Mouse (Mus musculus): ENCODE data around the gene 1700102P08Rik. TPM values are rescaled to one million over a fixed set of nuclear protein-coding genes. Genes with fewer than 3 reads are reported as not detected.

1700102P08Rik gene
- total RNA-seq (2015; ENCODE audit: low replicate concordance) (2.1 and 2.2 TPM in 2 replicates), total RNA-seq (2017; ENCODE audit: low replicate concordance) (1.2 and 4.6 TPM in 2 replicates)

- no peak for ATAC-seq (replicated peaks; ENCODE audit: low FRiP score, poor library complexity, severe bottlenecking)
These were observed at the start of gene 1700102P08Rik for GRCm38 (mm10) chr9:108392676-108393075. Gene 1700102P08Rik (plus strand): TSS chr9:108392805.

GRCm38 (mm10) chr9:108343331-108343730 lies 49.3 kb upstream of the 1700102P08Rik start:
- ATAC-seq (replicated peaks; ENCODE audit: low FRiP score, poor library complexity, severe bottlenecking): no peak

- no peak for ATAC-seq (replicated peaks; ENCODE audit: low FRiP score, poor library complexity, severe bottlenecking)
These were observed 48.8 kb upstream of the 1700102P08Rik start for GRCm38 (mm10) chr9:108343835-108344234.

- ATAC-seq (replicated peaks; ENCODE audit: low FRiP score, poor library complexity, severe bottlenecking): no peak
These were observed 48.1 kb upstream of the 1700102P08Rik start for GRCm38 (mm10) chr9:108344471-108344870.

- ATAC-seq (replicated peaks; ENCODE audit: low FRiP score, poor library complexity, severe bottlenecking): peak; percentile 8
These were observed 45.6 kb upstream of the 1700102P08Rik start for GRCm38 (mm10) chr9:108347024-108347423.

GRCm38 (mm10) chr9:108347540-108348289 lies 44.9 kb upstream of the 1700102P08Rik start, which contains the start of gene Usp4:
Gene Usp4 (plus strand): TSS chr9:108347853.
- peak; percentile 83 for ATAC-seq (replicated peaks; ENCODE audit: low FRiP score, poor library complexity, severe bottlenecking)

GRCm38 (mm10) chr9:108348290-108348680 lies 44.3 kb upstream of the 1700102P08Rik start:
- ATAC-seq (replicated peaks; ENCODE audit: low FRiP score, poor library complexity, severe bottlenecking): no peak

- ATAC-seq (replicated peaks; ENCODE audit: low FRiP score, poor library complexity, severe bottlenecking): no peak
These were observed 42.9 kb upstream of the 1700102P08Rik start for GRCm38 (mm10) chr9:108349727-108350126.

- no peak for ATAC-seq (replicated peaks; ENCODE audit: low FRiP score, poor library complexity, severe bottlenecking)
These were observed 14.4 kb upstream of the 1700102P08Rik start for GRCm38 (mm10) chr9:108378234-108378633.

GRCm38 (mm10) chr9:108378736-108379135 lies 13.9 kb upstream of the 1700102P08Rik start:
- ATAC-seq (replicated peaks; ENCODE audit: low FRiP score, poor library complexity, severe bottlenecking): no peak

- ATAC-seq (replicated peaks; ENCODE audit: low FRiP score, poor library complexity, severe bottlenecking): no peak
These were observed 13.3 kb upstream of the 1700102P08Rik start for GRCm38 (mm10) chr9:108379294-108379693.

GRCm38 (mm10) chr9:108381382-108381781 lies 11.2 kb upstream of the 1700102P08Rik start:
- ATAC-seq (replicated peaks; ENCODE audit: low FRiP score, poor library complexity, severe bottlenecking): no peak

- no peak for ATAC-seq (replicated peaks; ENCODE audit: low FRiP score, poor library complexity, severe bottlenecking)
These were observed 7.6 kb upstream of the 1700102P08Rik start for GRCm38 (mm10) chr9:108385006-108385405.

- no peak for ATAC-seq (replicated peaks; ENCODE audit: low FRiP score, poor library complexity, severe bottlenecking)
These were observed 5.8 kb upstream of the 1700102P08Rik start for GRCm38 (mm10) chr9:108386816-108387215.

- no peak for ATAC-seq (replicated peaks; ENCODE audit: low FRiP score, poor library complexity, severe bottlenecking)
These were observed 4.0 kb upstream of the 1700102P08Rik start for GRCm38 (mm10) chr9:108388601-108389000.

GRCm38 (mm10) chr9:108389220-108389619 lies 3.4 kb upstream of the 1700102P08Rik start:
- ATAC-seq (replicated peaks; ENCODE audit: low FRiP score, poor library complexity, severe bottlenecking): no peak

GRCm38 (mm10) chr9:108394191-108394590 lies 1.6 kb downstream of the 1700102P08Rik start:
- ATAC-seq (replicated peaks; ENCODE audit: low FRiP score, poor library complexity, severe bottlenecking): no peak

GRCm38 (mm10) chr9:108395427-108395826 lies 2.8 kb downstream of the 1700102P08Rik start:
- ATAC-seq (replicated peaks; ENCODE audit: low FRiP score, poor library complexity, severe bottlenecking): no peak

- ATAC-seq (replicated peaks; ENCODE audit: low FRiP score, poor library complexity, severe bottlenecking): no peak
These were observed 5.7 kb downstream of the 1700102P08Rik start for GRCm38 (mm10) chr9:108398324-108398723.

GRCm38 (mm10) chr9:108401186-108401960 lies 8.8 kb downstream of the 1700102P08Rik start:
- no peak for ATAC-seq (replicated peaks; ENCODE audit: low FRiP score, poor library complexity, severe bottlenecking)

- no peak for ATAC-seq (replicated peaks; ENCODE audit: low FRiP score, poor library complexity, severe bottlenecking)
These were observed 10.5 kb downstream of the 1700102P08Rik start for GRCm38 (mm10) chr9:108403081-108403480.

Measured in erythroid progenitor cell, adult 5-6 weeks (primary cell).